Mouse (Mus musculus) forebrain, embryonic 13.5 days (tissue): Measurements from ENCODE around the gene Foxa3. TPM values are rescaled to one million over a fixed set of nuclear protein-coding genes. Genes with fewer than 3 reads are reported as not detected.
A peak's percentile ranks its signal among the peaks of the same experiment; 100 is the strongest.

Experiments
- ATAC-seq: fragments of 200-750 bp; cut with Nextera tagmentation; 2 replicates; pipeline ENCODE4 v1.8.0; 2017
- H3K27ac ChIP-seq: fragments of 300-500 bp; sonication (generic); 2 replicates; pipeline ENCODE4 v1.5.1; 2015; ENCODE audit warnings: inconsistent platforms, mild to moderate bottlenecking, moderate library complexity
- H3K27me3 ChIP-seq: fragments of 300-500 bp; sonication (generic); 2 replicates; pipeline ENCODE4 v1.6.1; 2015; ENCODE audit warnings: mild to moderate bottlenecking, inconsistent platforms
- H3K36me3 ChIP-seq: fragments of 300-500 bp; sonication (generic); 2 replicates; pipeline ENCODE4 v1.6.1; 2015; ENCODE audit warnings: mild to moderate bottlenecking, inconsistent platforms; ENCODE audit not compliant: poor library complexity, severe bottlenecking
- H3K4me1 ChIP-seq: fragments of 300-500 bp; sonication (generic); 2 replicates; pipeline ENCODE4 v1.6.1; 2015; ENCODE audit warnings: inconsistent platforms
- H3K4me2 ChIP-seq: fragments of 300-500 bp; sonication (generic); 2 replicates; pipeline ENCODE4 v1.6.1; 2015; ENCODE audit warnings: inconsistent platforms, mild to moderate bottlenecking, moderate library complexity
- H3K4me3 ChIP-seq: fragments of 300-500 bp; sonication (generic); 2 replicates; pipeline ENCODE4 v1.5.1; 2015; ENCODE audit warnings: mild to moderate bottlenecking, inconsistent platforms
- H3K9ac ChIP-seq: fragments of 300-500 bp; sonication (generic); 2 replicates; pipeline ENCODE4 v1.6.1; 2015; ENCODE audit warnings: mild to moderate bottlenecking, inconsistent platforms
- H3K9me3 ChIP-seq: fragments of 300-500 bp; sonication (generic); replicated peaks from 2 replicates; pipeline ENCODE4 v1.6.1; 2016; ENCODE audit warnings: inconsistent platforms
- WGBS: fragments of 180-500 bp; shearing (Covaris S2); methylation state at CpG from one replicate; pipeline ENCODE4 v1.1.7; 2015; 5-methylcytosine and 5-hydroxymethylcytosine counted together
- polyA plus RNA-seq: library from polyadenylated mRNA; unstranded; fragments of >200 nt; fragmentation: Nextera tagmentation; extraction: Ambion mirVana; gene quantifications from 2 replicates; pipeline ENCODE4 v1.2.1, GENCODE M21; 2015

Foxa3 gene
- polyA plus RNA-seq, 1 experiment from 2014 or later, result not detected

DNA sequence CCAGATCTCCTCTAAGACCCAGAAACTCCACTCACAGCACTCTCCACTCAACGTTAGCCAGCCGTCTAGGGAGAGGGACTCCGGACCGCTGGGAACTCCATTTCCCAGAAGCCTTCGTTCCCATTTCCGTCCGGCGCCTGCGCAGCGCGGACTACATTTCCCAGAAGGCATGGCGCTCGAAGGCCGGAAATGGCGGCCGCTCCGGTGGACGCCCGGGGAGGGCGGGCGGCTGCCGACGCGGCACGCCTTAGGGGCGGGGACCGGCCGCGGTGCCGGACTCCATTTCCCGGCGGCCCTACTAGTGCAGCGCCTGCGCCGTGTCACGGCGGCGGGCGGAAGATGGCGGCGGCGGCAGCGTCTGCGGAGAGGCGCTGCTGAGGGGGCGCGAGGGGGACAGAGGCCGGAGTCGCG, 763 bp upstream of the Foxa3 start, which contains the start of gene Sympk:
Sympk (plus strand) TSS at position 282 of the 411 bp plus-strand sequence.
- peak within 1 kb of the TSS; percentile 48; the same call in 1 of the 2 replicates for H3K27ac ChIP-seq
- H3K4me2 ChIP-seq, result peak within 1 kb of the TSS; percentile 92
- H3K9me3 ChIP-seq, result no peaks in the 10 kb centered on the region
- under 1% methylated on average over 50 of the region's 50 CpGs for WGBS
- H3K4me1 ChIP-seq, result peaks cover 18% of the 10 kb centered on the region
- peak; percentile 98 for ATAC-seq
- H3K9ac ChIP-seq, result peak within 1 kb of the TSS; percentile 92
- H3K36me3 ChIP-seq, result peaks cover 7% of the 10 kb centered on the region
- peaks cover 43% of the 10 kb centered on the region for H3K27me3 ChIP-seq
- peak within 1 kb of the TSS; percentile 95 for H3K4me3 ChIP-seq

DNA sequence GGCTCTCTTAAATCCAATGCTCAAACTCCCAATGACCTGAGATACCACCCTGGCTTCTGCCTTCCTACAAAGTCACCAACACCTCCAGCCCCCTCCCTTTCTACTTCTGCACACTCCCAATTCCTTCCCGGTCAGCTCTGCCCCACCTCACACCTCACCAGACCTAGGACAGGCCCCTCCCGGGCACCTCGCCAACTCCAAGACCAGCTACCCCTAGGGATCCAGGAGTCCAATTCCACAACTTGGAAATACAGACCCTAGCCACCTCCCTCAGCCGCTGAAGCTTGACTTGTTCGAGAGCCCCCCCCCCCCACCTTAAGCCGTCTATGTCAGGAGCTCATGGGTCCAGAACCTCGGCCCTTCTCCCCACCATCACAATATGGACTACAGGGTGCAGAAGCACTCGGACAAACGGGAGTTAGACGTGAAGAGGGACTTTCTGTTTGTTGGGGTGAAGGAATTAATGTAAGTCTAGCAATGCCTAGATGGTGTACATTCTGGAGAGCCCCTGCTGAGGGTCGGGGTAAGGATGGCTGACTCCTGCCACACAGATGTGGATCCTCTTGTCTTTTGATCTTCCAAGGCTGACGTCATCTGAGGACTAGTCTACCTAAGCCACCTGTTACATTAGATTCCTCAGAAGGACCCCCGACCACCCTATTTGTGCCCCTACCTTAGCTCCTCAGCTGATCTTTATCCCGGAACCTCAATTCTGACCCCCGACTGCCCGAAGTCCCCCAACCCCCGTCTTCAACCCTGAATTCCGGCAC, 964 bp downstream of the Foxa3 start:
- Histone ChIP-seq H3K9me3 (no peaks in the 10 kb centered on the region), H3K27me3 (peaks cover 43% of the 10 kb centered on the region), H3K4me3 (no peak overlapping the region; the same call in 1 of the 2 replicates), H3K27ac (no peak overlapping the region), H3K4me1 (peaks cover 18% of the 10 kb centered on the region), H3K36me3 (no peaks in the 10 kb centered on the region), H3K4me2 (no peak overlapping the region), H3K9ac (no peak overlapping the region)
- WGBS, result 70% methylated on average over 18 of the region's 18 CpGs
- ATAC-seq, result no peak

DNA sequence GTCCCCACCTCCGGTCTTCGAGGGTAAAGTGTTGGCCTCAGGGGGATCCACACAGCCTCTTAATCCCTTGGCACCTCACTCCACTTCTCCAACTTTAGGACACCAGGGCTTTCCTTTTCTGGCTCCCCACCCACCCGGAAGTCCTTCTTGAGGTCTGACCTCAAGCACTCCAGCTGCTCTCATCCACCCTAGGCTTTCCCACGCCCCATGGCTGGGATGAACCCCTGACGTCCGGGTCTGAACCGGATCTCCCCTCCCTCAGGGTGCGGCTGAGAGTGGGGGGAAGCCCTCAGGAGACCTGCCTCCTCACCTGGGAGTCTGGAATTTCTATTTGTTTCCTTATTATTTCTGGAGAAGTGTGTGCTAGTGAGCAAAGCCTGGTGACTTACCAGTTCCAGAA, 2.3 kb downstream of the Foxa3 start:
- Histone ChIP-seq H3K9me3 (no peaks in the 10 kb centered on the region), H3K27me3 (peaks cover 43% of the 10 kb centered on the region), H3K9ac (no peak overlapping the region), H3K36me3 (no peaks in the 10 kb centered on the region), H3K4me3 (no peak overlapping the region), H3K4me2 (no peak overlapping the region), H3K27ac (no peak overlapping the region), H3K4me1 (peaks cover 13% of the 10 kb centered on the region)
- WGBS, result 25% methylated on average over 8 of the region's 8 CpGs
- ATAC-seq, result no peak

DNA sequence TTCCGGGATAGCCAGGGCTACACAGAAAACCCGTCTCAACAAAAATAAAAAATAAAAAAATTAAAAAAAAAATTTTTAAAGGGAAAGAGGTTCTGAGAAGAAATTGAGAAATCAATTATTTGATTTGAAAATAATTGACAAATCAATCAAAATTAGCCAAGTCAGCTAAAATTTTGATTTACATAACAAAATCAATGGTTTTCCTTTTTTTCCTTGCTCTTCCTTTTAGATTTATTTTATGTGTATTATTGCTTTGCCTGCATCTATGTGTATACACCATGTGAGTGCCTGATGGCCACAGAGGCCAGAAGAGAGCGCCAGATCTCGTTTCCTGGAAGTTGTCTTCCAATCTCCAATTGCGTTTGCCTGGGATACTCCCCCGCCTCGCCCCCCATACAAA, 5.4 kb downstream of the Foxa3 start:
- peaks cover 33% of the 10 kb centered on the region for H3K27me3 ChIP-seq
- 92% methylated on average over 7 of the region's 7 CpGs for WGBS
- no peaks in the 10 kb centered on the region for H3K4me1 ChIP-seq
- H3K4me3 ChIP-seq, result no peak overlapping the region
- no peak for ATAC-seq
- H3K36me3 ChIP-seq, result no peaks in the 10 kb centered on the region
- no peaks in the 10 kb centered on the region for H3K9me3 ChIP-seq
- no peak overlapping the region for H3K27ac ChIP-seq
- no peak overlapping the region for H3K4me2 ChIP-seq
- no peak overlapping the region for H3K9ac ChIP-seq

DNA sequence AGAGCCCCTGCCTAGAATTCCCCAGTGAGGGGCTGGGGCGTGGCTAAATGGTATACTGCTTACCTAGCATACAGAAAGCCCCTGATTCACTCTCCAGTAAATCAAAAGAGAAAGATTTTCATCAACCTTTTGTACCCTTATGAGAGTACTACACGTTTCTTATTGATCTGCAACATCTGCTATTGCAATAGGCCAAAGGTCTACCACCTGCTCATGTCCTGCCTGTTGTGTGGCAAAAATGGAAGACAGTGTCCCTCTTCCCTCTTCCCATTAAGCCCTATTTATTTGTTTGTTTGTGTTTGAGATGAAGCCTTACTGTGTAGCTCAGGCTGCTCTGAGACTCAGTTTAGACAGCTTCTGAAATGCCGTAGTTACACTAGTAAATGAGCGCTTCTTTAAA, 7.3 kb downstream of the Foxa3 start:
- WGBS, result 90% methylated on average over 4 of the region's 4 CpGs
- H3K4me3 ChIP-seq, result no peak overlapping the region
- H3K4me2 ChIP-seq, result no peak overlapping the region
- no peak overlapping the region for H3K27ac ChIP-seq
- ATAC-seq, result no peak
- peaks cover 10% of the 10 kb centered on the region for H3K4me1 ChIP-seq
- no peaks in the 10 kb centered on the region for H3K9me3 ChIP-seq
- peaks cover 15% of the 10 kb centered on the region for H3K27me3 ChIP-seq
- no peak overlapping the region for H3K9ac ChIP-seq
- no peaks in the 10 kb centered on the region for H3K36me3 ChIP-seq

DNA sequence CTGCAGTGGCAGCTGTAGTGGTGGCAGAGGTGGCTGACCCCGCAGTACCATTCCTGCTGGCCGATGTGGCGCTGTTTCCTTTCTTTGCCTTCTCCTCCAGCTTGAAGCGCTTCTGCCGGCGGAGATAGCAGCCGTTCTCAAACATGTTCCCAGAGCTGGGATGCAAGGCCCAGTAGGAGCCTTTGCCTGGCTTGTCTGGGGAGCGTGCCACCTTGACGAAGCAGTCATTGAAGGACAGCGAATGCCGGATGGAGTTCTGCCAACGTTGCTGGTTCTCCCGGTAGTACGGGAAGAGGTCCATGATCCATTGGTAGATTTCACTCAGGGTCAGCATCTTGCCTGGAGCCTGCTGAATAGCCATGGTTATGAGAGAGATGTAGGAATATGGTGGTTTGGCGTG, 8.9 kb downstream of the Foxa3 start:
- H3K9me3 ChIP-seq, result no peaks in the 10 kb centered on the region
- WGBS, result 61% methylated on average over 15 of the region's 15 CpGs
- no peak for ATAC-seq

DNA sequence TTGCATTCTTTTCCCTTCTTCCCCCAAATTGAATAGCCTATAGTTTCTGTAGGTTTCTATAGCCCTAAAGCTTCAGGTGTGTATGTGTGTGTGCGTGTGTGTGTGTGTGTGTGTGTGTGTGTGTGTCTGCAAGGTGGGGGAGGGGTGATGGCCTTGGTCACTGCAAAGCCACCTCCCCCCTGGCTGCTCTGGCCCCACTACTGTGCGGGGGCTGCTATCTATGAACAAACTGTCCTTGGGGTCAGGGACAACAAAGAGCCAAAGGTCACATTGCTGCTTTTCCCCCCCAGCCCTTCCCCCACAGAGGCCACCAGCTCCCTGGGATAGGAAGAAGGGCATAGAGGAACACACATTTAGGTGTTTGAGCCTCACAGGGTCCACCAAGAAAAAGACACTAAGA, 10.5 kb downstream of the Foxa3 start:
- no peak overlapping the region for H3K27ac ChIP-seq
- H3K9me3 ChIP-seq, result no peaks in the 10 kb centered on the region
- ATAC-seq, result no peak
- no peak overlapping the region for H3K4me2 ChIP-seq
- no peak overlapping the region for H3K9ac ChIP-seq
- peaks cover 10% of the 10 kb centered on the region for H3K4me1 ChIP-seq
- WGBS, result 81% methylated on average over 2 of the region's 2 CpGs
- no peaks in the 10 kb centered on the region; the same call in none of the 2 replicates for H3K27me3 ChIP-seq
- no peak overlapping the region for H3K4me3 ChIP-seq
- H3K36me3 ChIP-seq, result no peaks in the 10 kb centered on the region

More for the DNA sequence above, 8.9 kb downstream of the Foxa3 start:
- Histone ChIP-seq H3K9ac (no peak overlapping the region), H3K4me3 (no peak overlapping the region), H3K4me2 (no peak overlapping the region), H3K36me3 (no peaks in the 10 kb centered on the region), H3K27ac (no peak overlapping the region), H3K4me1 (peaks cover 10% of the 10 kb centered on the region), H3K27me3 (peaks cover under 1% of the 10 kb centered on the region)

DNA sequence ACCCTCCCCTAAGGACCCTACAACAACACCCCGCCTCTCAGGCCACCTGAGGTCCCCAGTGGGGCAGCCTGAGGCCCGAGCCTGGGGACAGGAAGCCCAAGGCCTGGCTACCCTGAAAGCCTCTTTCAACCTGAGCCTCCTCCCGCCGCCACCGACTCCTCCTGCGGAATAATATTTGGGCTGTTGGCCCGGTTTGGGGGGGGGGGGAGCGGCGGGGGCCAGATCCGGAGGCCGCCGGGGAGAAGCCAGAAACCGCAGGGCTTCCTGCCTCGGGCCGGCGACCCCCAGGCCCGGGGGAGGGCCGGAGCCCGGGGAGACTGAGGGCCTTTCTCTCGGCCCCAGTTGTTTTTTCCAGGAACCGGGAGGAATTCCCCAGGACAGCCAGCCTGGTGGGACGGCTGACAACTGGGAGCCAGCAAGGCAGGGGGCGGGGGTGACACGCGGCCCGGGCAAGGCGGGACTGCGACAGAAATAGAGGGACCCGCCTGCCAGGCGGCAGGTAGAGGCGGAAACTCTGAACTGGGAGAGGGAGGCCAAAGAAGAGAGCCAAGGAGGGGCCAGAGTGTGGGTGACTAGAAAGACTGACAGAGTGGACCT, 11.2 kb downstream of the Foxa3 start:
- Histone ChIP-seq H3K9me3 (no peaks in the 10 kb centered on the region), H3K27me3 (no peaks in the 10 kb centered on the region; the same call in none of the 2 replicates), H3K4me1 (peaks cover 17% of the 10 kb centered on the region), H3K36me3 (peaks cover 7% of the 10 kb centered on the region), H3K9ac (peak overlapping the region; percentile 55), H3K4me2 (peak overlapping the region; percentile 55), H3K27ac (no peak overlapping the region), H3K4me3 (peak overlapping the region; percentile 28)
- 5% methylated on average over 22 of the region's 31 CpGs for WGBS
- 0 out of 2 replicates have a peak, but pooled peaks have one; percentile 17 for ATAC-seq

DNA sequence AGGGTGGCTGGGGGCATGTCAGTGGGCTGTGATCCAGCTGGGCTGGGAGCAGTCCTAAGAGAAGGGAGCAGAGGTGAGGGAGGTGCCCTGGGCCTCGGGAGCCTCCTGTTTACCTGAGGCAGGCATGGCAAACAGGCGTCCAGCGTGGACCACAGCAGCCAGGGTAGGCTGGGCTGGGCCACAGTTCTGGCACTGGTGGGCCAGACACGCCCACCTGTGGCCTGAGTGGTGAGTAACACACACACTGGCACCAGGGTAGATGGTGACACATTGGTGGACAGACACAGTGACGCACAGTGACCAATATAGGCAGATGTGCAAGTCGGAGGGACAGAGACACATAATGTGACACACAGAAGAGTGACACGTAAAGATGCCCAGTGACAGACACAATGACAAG, 12.8 kb downstream of the Foxa3 start:
- Histone ChIP-seq H3K36me3 (peaks cover 22% of the 10 kb centered on the region), H3K27ac (no peak overlapping the region), H3K27me3 (no peaks in the 10 kb centered on the region; the same call in none of the 2 replicates), H3K4me1 (peaks cover 32% of the 10 kb centered on the region), H3K9me3 (no peaks in the 10 kb centered on the region), H3K4me3 (no peak overlapping the region), H3K9ac (no peak overlapping the region), H3K4me2 (no peak overlapping the region)
- 84% methylated on average over 7 of the region's 7 CpGs for WGBS
- no peak for ATAC-seq

DNA sequence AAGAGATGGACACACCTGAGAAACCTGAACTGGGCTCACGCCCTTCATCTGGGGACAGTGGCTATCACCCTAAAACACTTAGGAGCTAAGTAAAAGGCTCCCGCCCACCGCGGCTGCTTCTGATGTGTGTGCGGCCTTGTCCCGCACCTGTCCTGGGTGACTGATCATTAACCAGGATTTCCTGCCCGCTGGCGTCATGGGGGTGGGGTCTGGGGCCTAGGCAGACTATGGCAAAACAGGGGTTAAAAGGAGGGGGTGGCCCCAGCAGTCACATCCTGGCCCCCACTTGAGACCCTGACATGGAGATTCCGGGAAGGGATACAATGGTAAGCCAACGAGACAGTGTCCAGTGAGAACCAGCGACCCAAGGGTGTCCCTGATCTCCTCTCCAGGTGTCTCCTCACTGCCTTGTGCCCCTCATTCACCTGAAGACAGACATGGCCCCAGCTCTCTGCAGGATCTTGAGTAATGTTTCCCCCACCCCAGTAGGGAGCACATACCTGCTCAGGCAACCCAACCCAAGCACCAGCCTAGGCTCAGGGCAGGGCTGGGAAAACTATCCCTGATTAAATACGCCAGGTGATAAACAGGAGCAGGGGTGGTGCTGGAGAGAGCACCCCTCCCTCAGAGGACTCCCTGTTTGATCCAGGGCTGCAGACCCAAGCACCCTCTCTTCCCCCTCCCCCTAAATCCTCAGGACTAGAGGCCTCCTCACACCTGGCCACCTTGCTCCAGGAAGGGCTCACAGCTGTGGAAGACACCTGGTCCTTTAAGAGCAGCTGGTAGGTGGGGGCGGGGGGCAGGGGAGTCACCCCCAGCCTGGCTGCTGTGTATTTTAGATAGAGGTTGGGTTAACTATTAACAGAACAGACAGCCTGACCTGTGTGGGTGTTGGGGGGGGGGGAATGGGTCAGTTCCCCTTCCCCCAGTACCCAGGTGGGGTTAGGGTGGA, 16.0 kb downstream of the Foxa3 start:
- H3K4me1 ChIP-seq, result peaks cover 46% of the 10 kb centered on the region
- no peak overlapping the region for H3K4me3 ChIP-seq
- no peak for ATAC-seq
- no peaks in the 10 kb centered on the region for H3K27me3 ChIP-seq
- no peak overlapping the region for H3K9ac ChIP-seq
- peak overlapping the region; percentile 100; the same call in 1 of the 2 replicates for H3K4me2 ChIP-seq
- H3K9me3 ChIP-seq, result no peaks in the 10 kb centered on the region
- WGBS, result 83% methylated on average over 13 of the region's 13 CpGs
- H3K36me3 ChIP-seq, result peaks cover 27% of the 10 kb centered on the region
- no peak overlapping the region for H3K27ac ChIP-seq

DNA sequence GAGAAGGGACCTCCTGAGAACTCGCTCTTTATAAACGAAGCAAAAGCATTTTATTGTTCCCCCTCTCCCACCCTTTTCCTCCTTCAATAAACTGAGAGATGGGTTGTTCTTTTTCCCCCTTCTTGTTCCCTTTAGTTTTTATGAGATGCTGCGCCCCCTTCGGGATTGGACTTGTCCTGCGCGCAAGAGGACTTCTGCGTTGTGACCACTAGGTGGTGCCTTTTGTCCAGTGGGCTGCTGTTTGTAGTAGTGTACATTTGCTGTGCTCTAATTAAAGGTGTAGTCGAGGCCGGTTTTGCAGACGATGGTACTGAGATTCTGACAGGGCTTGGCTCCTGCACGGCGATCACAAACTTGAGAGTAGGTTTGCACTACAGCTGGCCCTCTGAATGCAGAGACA, 16.9 kb downstream of the Foxa3 start:
- Histone ChIP-seq H3K36me3 (peaks cover 27% of the 10 kb centered on the region), H3K4me2 (peak overlapping the region; percentile 100), H3K9me3 (no peaks in the 10 kb centered on the region), H3K27me3 (no peaks in the 10 kb centered on the region), H3K4me3 (peak overlapping the region; percentile 73), H3K4me1 (peaks cover 42% of the 10 kb centered on the region), H3K9ac (peak overlapping the region; percentile 88; the same call in 1 of the 2 replicates), H3K27ac (no peak overlapping the region)
- no peak for ATAC-seq
- WGBS, result 4% methylated on average over 12 of the region's 12 CpGs
